Mouse (Mus musculus): ENCODE results near the gene Itgb7. TPM values are rescaled to one million over a fixed set of nuclear protein-coding genes. Genes with fewer than 3 reads are reported as not detected.

Itgb7 gene
- polyA plus RNA-seq, 1 experiment from 2014 or later, result 1.7 TPM

DNA sequence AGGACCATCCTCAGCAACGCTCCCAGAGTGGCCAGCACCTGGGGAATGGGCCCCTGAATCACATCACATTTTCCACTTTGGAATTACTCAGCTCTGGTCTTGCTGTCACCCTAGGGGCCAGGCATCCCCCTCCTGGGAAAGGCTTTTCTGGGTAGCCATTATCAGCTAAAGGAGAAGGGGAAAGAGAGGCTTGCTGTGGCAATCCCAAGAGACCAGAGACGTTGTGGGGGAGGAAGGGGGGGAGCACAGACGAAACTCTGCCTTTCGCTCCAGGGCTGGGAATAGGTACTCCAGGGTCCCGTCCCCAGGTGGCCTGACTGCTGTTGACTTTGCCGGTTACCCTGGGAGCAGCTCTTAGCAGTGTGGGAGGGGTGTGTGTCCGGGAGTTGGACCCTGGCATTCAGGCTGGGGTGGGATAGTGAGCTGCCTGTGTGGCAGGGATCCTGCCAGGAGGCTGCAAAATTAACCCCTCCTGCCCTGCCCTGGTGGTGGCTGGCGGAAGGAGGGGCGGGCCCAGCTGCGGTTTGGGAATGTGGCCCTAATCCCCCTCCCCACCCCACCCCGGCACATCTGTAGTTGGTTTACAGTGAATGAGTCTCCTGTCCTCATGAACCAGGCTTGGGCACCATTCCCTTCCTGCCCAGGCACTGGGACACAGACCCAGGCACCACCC, 27.0 kb upstream of the Itgb7 start:
- H3K4me3 ChIP-seq, result no peak overlapping the region
- no peaks in the 10 kb centered on the region for H3K36me3 ChIP-seq
- no peaks in the 10 kb centered on the region for H3K9me3 ChIP-seq
- H3K4me1 ChIP-seq (replicated peaks), result peaks cover 29% of the 10 kb centered on the region
- H3K4me2 ChIP-seq, result peak overlapping the region; percentile 91
- 0 out of 2 replicates have a peak overlapping the region, but pooled peaks have one; percentile 5 for H3K9ac ChIP-seq
- peaks cover 60% of the 10 kb centered on the region for H3K27me3 ChIP-seq
- 12% methylated on average over 11 of the region's 11 CpGs for WGBS
- ATAC-seq (ENCODE audit: low read depth), result no peak
- H3K27ac ChIP-seq (replicated peaks), result no peak overlapping the region

- peak overlapping the region; percentile 53 for H3K4me3 ChIP-seq
- H3K36me3 ChIP-seq, result no peaks in the 10 kb centered on the region
- H3K27ac ChIP-seq (replicated peaks), result 0 out of 2 replicates have a peak overlapping the region, but pooled peaks have one; percentile 23
- peaks cover 58% of the 10 kb centered on the region for H3K27me3 ChIP-seq
- peaks cover 29% of the 10 kb centered on the region for H3K4me1 ChIP-seq (replicated peaks)
- no peak overlapping the region for H3K9ac ChIP-seq
- H3K9me3 ChIP-seq, result no peaks in the 10 kb centered on the region
- 0 out of 2 replicates have a peak, but pooled peaks have one; percentile 13 for ATAC-seq (ENCODE audit: low read depth)
- peak overlapping the region; percentile 91 for H3K4me2 ChIP-seq
- WGBS, result 6% methylated on average over 12 of the region's 12 CpGs
Measured at GRCm38 (mm10) chr15:102258076-102258470, 26.3 kb upstream of the Itgb7 start.

- Histone ChIP-seq H3K36me3 (no peaks in the 10 kb centered on the region), H3K4me3 (peak within 1 kb of the TSS; percentile 53), H3K9ac (peak within 1 kb of the TSS; percentile 78), H3K4me1 (replicated peaks) (peaks cover 29% of the 10 kb centered on the region), H3K9me3 (no peaks in the 10 kb centered on the region), H3K27ac (replicated peaks) (peak within 1 kb of the TSS; percentile 57), H3K4me2 (peak within 1 kb of the TSS; percentile 91), H3K27me3 (peaks cover 52% of the 10 kb centered on the region)
- ATAC-seq (ENCODE audit: low read depth), result peak; percentile 44
- WGBS, result under 1% methylated on average over 38 of the region's 46 CpGs
Measured at GRCm38 (mm10) chr15:102257202-102258075, 25.7 kb upstream of the Itgb7 start, which contains the start of gene Rarg. TSS of gene Rarg (minus strand) at chr15:102257517.

GRCm38 (mm10) chr15:102256431-102257201, 24.9 kb upstream of the Itgb7 start:
- H3K4me1 ChIP-seq (replicated peaks), result peaks cover 29% of the 10 kb centered on the region
- no peaks in the 10 kb centered on the region for H3K36me3 ChIP-seq
- peak overlapping the region; percentile 91 for H3K4me2 ChIP-seq
- peak overlapping the region; percentile 78 for H3K9ac ChIP-seq
- H3K27me3 ChIP-seq, result peaks cover 52% of the 10 kb centered on the region
- no peak for ATAC-seq (ENCODE audit: low read depth)
- peak overlapping the region; percentile 57 for H3K27ac ChIP-seq (replicated peaks)
- peak overlapping the region; percentile 53 for H3K4me3 ChIP-seq
- WGBS, result 8% methylated on average over 22 of the region's 22 CpGs
- no peaks in the 10 kb centered on the region for H3K9me3 ChIP-seq

- Histone ChIP-seq H3K4me2 (peak overlapping the region; percentile 91), H3K9me3 (no peaks in the 10 kb centered on the region), H3K27me3 (peaks cover 52% of the 10 kb centered on the region), H3K27ac (replicated peaks) (0 out of 2 replicates have a peak overlapping the region, but pooled peaks have one; percentile 46), H3K4me3 (peak overlapping the region; percentile 53), H3K4me1 (replicated peaks) (peaks cover 29% of the 10 kb centered on the region), H3K36me3 (no peaks in the 10 kb centered on the region), H3K9ac (no peak overlapping the region)
- ATAC-seq (ENCODE audit: low read depth), result no peak
- 46% methylated on average over 13 of the region's 14 CpGs for WGBS
Measured at GRCm38 (mm10) chr15:102255547-102256255, 24.0 kb upstream of the Itgb7 start.

DNA sequence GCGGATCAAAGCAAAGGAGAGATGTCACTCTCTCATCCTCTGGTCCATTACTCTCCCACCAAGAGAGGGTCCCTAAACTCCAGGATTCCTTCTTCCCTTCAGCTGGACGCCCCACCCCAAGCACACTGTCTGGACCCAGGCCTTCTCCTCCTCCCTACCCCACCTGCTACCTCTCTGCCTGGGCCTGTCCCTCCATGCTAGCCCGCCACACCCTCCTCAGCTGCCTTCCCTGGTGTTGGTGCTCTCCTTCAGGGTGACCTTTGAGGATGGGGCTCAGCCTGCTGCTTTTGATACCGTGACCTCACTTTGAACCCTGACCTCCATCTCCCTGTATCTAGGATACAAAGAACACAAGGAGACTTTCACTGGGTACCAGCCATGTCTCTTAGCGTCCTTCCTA, 18.8 kb upstream of the Itgb7 start:
- Histone ChIP-seq H3K4me3 (no peak overlapping the region), H3K36me3 (no peaks in the 10 kb centered on the region), H3K27me3 (peaks cover 34% of the 10 kb centered on the region), H3K9me3 (no peaks in the 10 kb centered on the region), H3K9ac (no peak overlapping the region), H3K4me2 (no peak overlapping the region), H3K27ac (replicated peaks) (no peak overlapping the region), H3K4me1 (replicated peaks) (peaks cover 43% of the 10 kb centered on the region)
- ATAC-seq (ENCODE audit: low read depth), result no peak
- 53% methylated on average over 5 of the region's 5 CpGs for WGBS

GRCm38 (mm10) chr15:102249967-102250366, 18.2 kb upstream of the Itgb7 start:
- 42% methylated on average over 9 of the region's 9 CpGs for WGBS
- H3K4me1 ChIP-seq (replicated peaks), result peaks cover 48% of the 10 kb centered on the region
- no peaks in the 10 kb centered on the region for H3K9me3 ChIP-seq
- peaks cover 34% of the 10 kb centered on the region for H3K27me3 ChIP-seq
- no peak overlapping the region for H3K4me3 ChIP-seq
- peak overlapping the region; percentile 39 for H3K27ac ChIP-seq (replicated peaks)
- peak overlapping the region; percentile 26; the same call in 1 of the 2 replicates for H3K9ac ChIP-seq
- no peaks in the 10 kb centered on the region for H3K36me3 ChIP-seq
- no peak for ATAC-seq (ENCODE audit: low read depth)
- H3K4me2 ChIP-seq, result peak overlapping the region; percentile 92

DNA sequence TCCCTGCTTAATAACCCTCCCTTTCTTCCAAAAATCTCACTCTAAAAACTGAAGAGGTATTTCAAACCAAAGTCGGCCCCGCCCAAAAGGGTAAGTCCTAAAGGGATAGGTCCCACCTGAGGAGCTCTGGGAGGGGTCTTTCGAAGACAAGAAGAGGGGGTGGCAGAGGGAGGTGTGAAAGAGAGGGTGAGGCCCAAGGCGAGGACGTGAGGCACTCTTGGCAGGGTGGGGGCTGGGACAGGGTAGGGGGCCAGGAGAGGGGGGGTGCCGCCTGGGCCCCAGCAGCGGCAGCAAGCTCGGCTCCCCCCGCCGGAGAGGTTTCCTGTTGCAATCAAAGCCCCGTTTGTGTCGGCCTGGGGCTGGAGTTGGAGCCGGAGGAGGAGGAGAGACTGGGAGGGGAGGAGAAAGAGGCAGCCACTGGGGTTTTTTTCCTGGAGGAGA, 17.5 kb upstream of the Itgb7 start:
- ATAC-seq (ENCODE audit: low read depth), result no peak
- H3K9ac ChIP-seq, result peak overlapping the region; percentile 26; the same call in 1 of the 2 replicates
- 0 out of 2 replicates have a peak overlapping the region, but pooled peaks have one; percentile 6 for H3K4me3 ChIP-seq
- H3K36me3 ChIP-seq, result no peaks in the 10 kb centered on the region
- peak overlapping the region; percentile 39 for H3K27ac ChIP-seq (replicated peaks)
- no peaks in the 10 kb centered on the region for H3K9me3 ChIP-seq
- WGBS, result 3% methylated on average over 13 of the region's 13 CpGs
- peaks cover 37% of the 10 kb centered on the region for H3K27me3 ChIP-seq
- H3K4me1 ChIP-seq (replicated peaks), result peaks cover 54% of the 10 kb centered on the region
- H3K4me2 ChIP-seq, result peak overlapping the region; percentile 92

GRCm38 (mm10) chr15:102248812-102249191, 17.1 kb upstream of the Itgb7 start:
- no peak for ATAC-seq (ENCODE audit: low read depth)
- H3K27ac ChIP-seq (replicated peaks), result peak overlapping the region; percentile 39
- peaks cover 59% of the 10 kb centered on the region for H3K4me1 ChIP-seq (replicated peaks)
- no peaks in the 10 kb centered on the region for H3K36me3 ChIP-seq
- peaks cover 42% of the 10 kb centered on the region for H3K27me3 ChIP-seq
- peak overlapping the region; percentile 92 for H3K4me2 ChIP-seq
- no peaks in the 10 kb centered on the region for H3K9me3 ChIP-seq
- H3K4me3 ChIP-seq, result no peak overlapping the region
- 5% methylated on average over 3 of the region's 3 CpGs for WGBS
- no peak overlapping the region for H3K9ac ChIP-seq

GRCm38 (mm10) chr15:102248131-102248811, 16.5 kb upstream of the Itgb7 start:
- H3K27me3 ChIP-seq, result peaks cover 47% of the 10 kb centered on the region
- H3K4me1 ChIP-seq (replicated peaks), result peaks cover 64% of the 10 kb centered on the region
- WGBS, result 7% methylated on average over 8 of the region's 8 CpGs
- peak overlapping the region; percentile 76 for H3K9ac ChIP-seq
- no peak for ATAC-seq (ENCODE audit: low read depth)
- H3K9me3 ChIP-seq, result no peaks in the 10 kb centered on the region
- peak overlapping the region; percentile 55 for H3K4me3 ChIP-seq
- peak overlapping the region; percentile 92 for H3K4me2 ChIP-seq
- H3K27ac ChIP-seq (replicated peaks), result peak overlapping the region; percentile 85
- H3K36me3 ChIP-seq, result no peaks in the 10 kb centered on the region

Measured in neural tube, embryonic 13.5 days (tissue).